Mouse (Mus musculus) ES-Bruce4 (cell line): Measurements from ENCODE around the gene Zfp28.

ENCODE experiments used
- CTCF ChIP-seq: IDR thresholded peaks from one replicate; pipeline ENCODE4 v1.8.1; 2011; ENCODE audit warnings: low read depth, low read length
- EP300 ChIP-seq: IDR thresholded peaks from 2 replicates; pipeline ENCODE4 v1.6.1; 2011; ENCODE audit warnings: low read depth, low read length; ENCODE audit not compliant: insufficient read depth
- POLR2A ChIP-seq: IDR thresholded peaks from one replicate; pipeline ENCODE4 v1.8.1; 2011; ENCODE audit warnings: low read length; ENCODE audit not compliant: insufficient read depth

GRCm38 (mm10) chr7:6414626-6415441 is 31.7 kb downstream of the Zfp28 start:
- TF ChIP-seq POLR2A (no peak), CTCF (no peak), EP300 (no peak)
